Mouse (Mus musculus): ENCODE measurements around the gene Gm16253. TPM values are rescaled to one million over a fixed set of nuclear protein-coding genes. Genes with fewer than 3 reads are reported as not detected.

Gm16253 gene
- total and polyA plus RNA-seq, 3 experiments, result 1.4 TPM; not detected in 2

GRCm38 (mm10) chr3:96629729-96630600 is 53.2 kb downstream of the Gm16253 start, which contains the start of gene Rbm8a (continued):
- TF ChIP-seq KAT2A (conservative IDR thresholded peaks at IDR 0.05; ENCODE audit: low read depth, low read length) (peak; percentile 81), HCFC1 (IDR thresholded peaks at IDR 0.05; ENCODE audit: low read depth, low read length) (peak; percentile 96), JUND (IDR thresholded peaks at IDR 0.05; ENCODE audit: low read depth, low read length) (peak; percentile 55; the same call in 1 of the 2 replicates), ZC3H11A (IDR thresholded peaks at IDR 0.05; ENCODE audit: low read depth, low read length) (0 out of 2 replicates have a peak, but pooled peaks have one; percentile 29)

Other genes starting within 250 kb of the Gm16253 start
- not detected in 2 replicates for gene BC107364, start 124.7 kb upstream of the Gm16253 start, total RNA-seq (2012; rRNA removed)
- gene BC107364, start 124.7 kb upstream of the Gm16253 start, polyA plus RNA-seq (2012; ENCODE audit: insufficient read depth in 1 of 2, insufficient read length in 2 of 2, low read depth in 1 of 2, low replicate concordance in 2 of 2, missing spikeins in 1 of 2), result under 1 TPM in 1 of 2 experiments, not detected in 1; 0.17 TPM
- gene Hfe2, start 51.8 kb upstream of the Gm16253 start, total RNA-seq (2012; rRNA removed), result not detected in 2 replicates
- gene Hfe2, start 51.8 kb upstream of the Gm16253 start, polyA plus RNA-seq (2012; ENCODE audit: insufficient read depth in 1 of 2, insufficient read length in 2 of 2, low read depth in 1 of 2, low replicate concordance in 2 of 2, missing spikeins in 1 of 2), result not detected
- gene Txnip, start 19.0 kb upstream of the Gm16253 start, total RNA-seq (2012; rRNA removed), result 183 and 191 TPM in 2 replicates
- gene Txnip, start 19.0 kb upstream of the Gm16253 start, polyA plus RNA-seq (2012; ENCODE audit: insufficient read depth in 1 of 2, insufficient read length in 2 of 2, low read depth in 1 of 2, low replicate concordance in 2 of 2, missing spikeins in 1 of 2), result 1,000 to 10,000 TPM in 1 of 2 experiments, 100 to 1,000 TPM in 1; 237 to 1,680 TPM
- 26.4 and 31.1 TPM in 2 replicates for gene Polr3gl, start 17.2 kb downstream of the Gm16253 start, total RNA-seq (2012; rRNA removed)
- gene Polr3gl, start 17.2 kb downstream of the Gm16253 start, polyA plus RNA-seq (2012; ENCODE audit: insufficient read depth in 1 of 2, insufficient read length in 2 of 2, low read depth in 1 of 2, low replicate concordance in 2 of 2, missing spikeins in 1 of 2), result 10 to 100 TPM in 1 of 2 experiments, not detected in 1; 39.8 TPM
- 0.15 and 0.16 TPM in 2 replicates for gene Ankrd34a, start 19.7 kb downstream of the Gm16253 start, total RNA-seq (2012; rRNA removed)
- gene Ankrd34a, start 19.7 kb downstream of the Gm16253 start, polyA plus RNA-seq (2012; ENCODE audit: insufficient read depth in 1 of 2, insufficient read length in 2 of 2, low read depth in 1 of 2, low replicate concordance in 2 of 2, missing spikeins in 1 of 2), result under 1 TPM in 1 of 2 experiments, not detected in 1; 0.78 TPM
- 5.4 and 6.1 TPM in 2 replicates for gene Lix1l, start 24.2 kb downstream of the Gm16253 start, total RNA-seq (2012; rRNA removed)
- gene Lix1l, start 24.2 kb downstream of the Gm16253 start, polyA plus RNA-seq (2012; ENCODE audit: insufficient read depth in 1 of 2, insufficient read length in 2 of 2, low read depth in 1 of 2, low replicate concordance in 2 of 2, missing spikeins in 1 of 2), result 10 to 100 TPM in 1 of 2 experiments, not detected in 1; 17.0 TPM
- gene Rbm8a, start 52.9 kb downstream of the Gm16253 start, total RNA-seq (2012; rRNA removed), result 214 and 231 TPM in 2 replicates
- 100 to 1,000 TPM in 1 of 2 experiments, not detected in 1; 363 TPM for gene Rbm8a, start 52.9 kb downstream of the Gm16253 start, polyA plus RNA-seq (2012; ENCODE audit: insufficient read depth in 1 of 2, insufficient read length in 2 of 2, low read depth in 1 of 2, low replicate concordance in 2 of 2, missing spikeins in 1 of 2)
- gene Pex11b, start 58.4 kb downstream of the Gm16253 start, total RNA-seq (2012; rRNA removed), result 33.8 and 38.2 TPM in 2 replicates
- gene Pex11b, start 58.4 kb downstream of the Gm16253 start, polyA plus RNA-seq (2012; ENCODE audit: insufficient read depth in 1 of 2, insufficient read length in 2 of 2, low read depth in 1 of 2, low replicate concordance in 2 of 2, missing spikeins in 1 of 2), result 10 to 100 TPM in 1 of 2 experiments, not detected in 1; 82.8 TPM
- gene Gm42957, start 58.5 kb downstream of the Gm16253 start, total RNA-seq (2012; rRNA removed), result 0.16 and 0.19 TPM in 2 replicates
- gene Gm42957, start 58.5 kb downstream of the Gm16253 start, polyA plus RNA-seq (2012; ENCODE audit: insufficient read depth in 1 of 2, insufficient read length in 2 of 2, low read depth in 1 of 2, low replicate concordance in 2 of 2, missing spikeins in 1 of 2), result under 1 TPM in 1 of 2 experiments, not detected in 1; 0.06 TPM
- 0.65 and 1.0 TPM in 2 replicates for gene Itga10, start 68.6 kb downstream of the Gm16253 start, total RNA-seq (2012; rRNA removed)
- gene Itga10, start 68.6 kb downstream of the Gm16253 start, polyA plus RNA-seq (2012; ENCODE audit: insufficient read depth in 1 of 2, insufficient read length in 2 of 2, low read depth in 1 of 2, low replicate concordance in 2 of 2, missing spikeins in 1 of 2), result 1 to 10 TPM in 1 of 2 experiments, not detected in 1; 2.9 TPM
- 0.46 and 0.62 TPM in 2 replicates for gene Ankrd35, start 93.1 kb downstream of the Gm16253 start, total RNA-seq (2012; rRNA removed)
- gene Ankrd35, start 93.1 kb downstream of the Gm16253 start, polyA plus RNA-seq (2012; ENCODE audit: insufficient read depth in 1 of 2, insufficient read length in 2 of 2, low read depth in 1 of 2, low replicate concordance in 2 of 2, missing spikeins in 1 of 2), result under 1 TPM in 1 of 2 experiments, not detected in 1; 0.77 TPM
- gene Pias3, start 119.4 kb downstream of the Gm16253 start, total RNA-seq (2012; rRNA removed), result 5.9 and 6.0 TPM in 2 replicates
- gene Pias3, start 119.4 kb downstream of the Gm16253 start, polyA plus RNA-seq (2012; ENCODE audit: insufficient read depth in 1 of 2, insufficient read length in 2 of 2, low read depth in 1 of 2, low replicate concordance in 2 of 2, missing spikeins in 1 of 2), result 10 to 100 TPM in 1 of 2 experiments, not detected in 1; 26.8 TPM
- 2.4 and 2.7 TPM in 2 replicates for gene Nudt17, start 131.6 kb downstream of the Gm16253 start, total RNA-seq (2012; rRNA removed)
- gene Nudt17, start 131.6 kb downstream of the Gm16253 start, polyA plus RNA-seq (2012; ENCODE audit: insufficient read depth in 1 of 2, insufficient read length in 2 of 2, low read depth in 1 of 2, low replicate concordance in 2 of 2, missing spikeins in 1 of 2), result 1 to 10 TPM in 1 of 2 experiments, not detected in 1; 6.5 TPM
- 48.3 and 53.1 TPM in 2 replicates for gene Polr3c, start 150.6 kb downstream of the Gm16253 start, total RNA-seq (2012; rRNA removed)
- gene Polr3c, start 150.6 kb downstream of the Gm16253 start, polyA plus RNA-seq (2012; ENCODE audit: insufficient read depth in 1 of 2, insufficient read length in 2 of 2, low read depth in 1 of 2, low replicate concordance in 2 of 2, missing spikeins in 1 of 2), result 100 to 1,000 TPM; 122 to 224 TPM
- 43.2 and 52.2 TPM in 2 replicates for gene Rnf115, start 150.7 kb downstream of the Gm16253 start, total RNA-seq (2012; rRNA removed)
- gene Rnf115, start 150.7 kb downstream of the Gm16253 start, polyA plus RNA-seq (2012; ENCODE audit: insufficient read depth in 1 of 2, insufficient read length in 2 of 2, low read depth in 1 of 2, low replicate concordance in 2 of 2, missing spikeins in 1 of 2), result 10 to 100 TPM; 66.1 to 71.8 TPM

All from MEL (cell line).